Mouse (Mus musculus) layer of hippocampus, postnatal 10 days (tissue): Measurements from ENCODE around the gene Neurl4. TPM values are rescaled to one million over a fixed set of nuclear protein-coding genes. Genes with fewer than 3 reads are reported as not detected.
"Not testable (repeated sequence)": the region's sequence is repeated elsewhere in the genome, so short reads cannot be mapped to it uniquely, and the experiment has no call there.

ENCODE experiments used
- DNase-seq, 2 experiments: peaks; one replicate each; pipeline ENCODE4 v3.0.0; 2021; ENCODE audit warnings: low spot score in 2 of 2
- microRNA-seq, 2 experiments: library from miRNA; unstranded; fragments of <30 nt; microRNA quantifications; one replicate each; pipeline ENCODE4 v1.2.0; 2021
- total RNA-seq, 2 experiments: library from RNA; stranded (reverse); gene quantifications; 2 replicates each; pipeline ENCODE4 v1.2.3; 2021

The Neurl4 gene
- total RNA-seq, 2 experiments from 2014 or later: 127 to 146 TPM

DNA sequence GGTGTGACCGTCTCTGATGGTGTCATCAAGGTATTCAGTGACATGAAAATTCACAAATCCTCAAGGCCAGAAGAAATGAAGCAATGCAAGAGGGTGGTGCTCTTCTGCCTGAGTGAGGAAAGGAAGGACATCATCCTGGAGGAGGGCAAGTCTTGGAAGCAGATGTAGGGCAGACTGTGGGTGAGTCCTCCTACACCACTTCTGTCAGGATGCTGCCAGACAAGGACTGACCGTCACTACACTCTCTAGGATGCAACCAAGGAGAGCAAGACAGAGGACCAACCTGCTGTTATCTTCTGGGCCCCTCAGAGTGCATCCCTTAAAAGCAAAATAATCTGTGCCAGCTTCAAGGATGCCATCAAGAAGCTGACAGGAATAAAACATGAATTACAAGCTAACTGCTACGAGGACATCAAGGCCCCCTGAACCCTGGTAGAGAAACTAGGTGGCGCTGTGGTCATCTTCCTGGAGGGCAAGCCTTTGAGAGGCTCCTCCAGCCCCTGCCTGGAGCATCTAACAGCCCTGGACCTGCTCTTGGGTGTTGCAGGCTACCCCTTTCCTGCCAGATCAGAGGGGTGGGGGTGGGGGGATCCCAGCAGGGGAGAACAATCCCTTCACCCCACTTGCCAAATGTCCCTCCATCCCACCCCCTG is 50.1 kb downstream of the Neurl4 start:
- no peak for DNase-seq

DNA sequence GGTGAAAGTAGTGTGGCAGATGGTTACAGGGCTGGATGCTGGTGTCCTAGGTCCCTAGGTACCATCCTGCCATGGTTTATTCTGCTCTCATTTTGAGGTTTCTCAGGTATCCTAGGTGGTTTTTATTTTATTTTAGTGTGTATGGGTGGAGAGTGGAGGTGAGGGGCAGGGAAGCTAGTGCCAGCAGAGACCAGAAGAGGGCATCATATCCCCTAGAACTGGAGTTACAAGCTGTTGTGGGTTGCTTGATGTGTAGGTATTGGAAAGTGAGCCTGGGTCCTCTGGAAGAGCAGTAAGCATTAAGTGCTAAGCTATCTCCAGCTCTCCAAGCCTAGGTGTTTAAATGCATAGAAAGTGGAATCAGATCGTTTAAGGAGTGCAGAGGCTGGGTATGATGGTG is 51.4 kb downstream of the Neurl4 start:
- no peak for DNase-seq

DNA sequence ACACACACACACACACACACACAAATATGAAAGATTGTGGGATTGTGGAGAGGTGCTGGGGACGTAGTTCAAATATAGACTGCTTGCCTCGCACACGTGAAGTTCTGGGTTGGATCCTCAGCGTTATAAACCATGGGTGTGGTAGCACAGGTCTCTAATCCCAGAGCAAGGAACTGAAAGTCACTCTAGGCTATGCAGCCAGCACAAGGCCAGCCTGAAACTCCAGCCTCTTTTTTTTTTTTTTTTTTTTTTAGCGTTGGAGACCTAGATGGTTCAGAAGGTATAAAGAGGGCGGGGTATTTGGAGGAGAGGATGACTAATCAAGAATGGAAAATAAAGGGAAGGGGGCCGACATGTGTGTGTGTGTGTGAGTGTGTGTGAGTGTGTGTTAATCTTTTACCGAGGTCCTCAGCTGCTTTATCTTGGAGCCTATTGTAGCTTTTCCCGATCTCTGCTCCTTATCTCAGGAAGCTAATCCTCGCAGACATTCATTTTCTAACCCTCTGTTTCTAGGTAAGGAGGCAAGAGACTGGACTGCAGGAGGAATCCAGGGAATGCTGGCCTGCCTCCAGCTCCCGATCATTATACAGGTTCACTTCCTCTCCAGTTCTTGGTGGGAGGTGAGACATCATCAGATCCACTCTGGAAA is 52.5 kb downstream of the Neurl4 start:
- DNase-seq: no peak

DNA sequence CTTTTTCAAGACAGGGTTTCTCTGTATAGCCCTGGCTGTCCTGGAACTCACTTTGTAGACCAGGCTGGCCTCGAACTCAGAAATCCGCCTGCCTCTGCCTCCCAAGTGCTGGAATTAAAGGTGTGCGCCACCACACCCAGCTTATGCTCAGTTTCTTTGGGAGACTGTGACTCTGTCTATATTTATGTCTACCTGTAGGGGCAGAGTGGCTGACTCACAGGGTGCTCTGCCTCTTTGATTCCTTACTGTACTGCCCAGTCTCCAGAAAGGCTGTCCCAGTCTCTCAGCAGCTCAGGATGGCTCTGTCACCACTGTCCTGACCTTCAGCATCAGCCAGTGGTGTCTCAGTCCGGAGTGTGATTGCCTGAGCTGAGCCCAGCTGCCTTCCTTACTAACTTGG is 54.7 kb downstream of the Neurl4 start:
- not testable (repeated sequence) for DNase-seq

DNA sequence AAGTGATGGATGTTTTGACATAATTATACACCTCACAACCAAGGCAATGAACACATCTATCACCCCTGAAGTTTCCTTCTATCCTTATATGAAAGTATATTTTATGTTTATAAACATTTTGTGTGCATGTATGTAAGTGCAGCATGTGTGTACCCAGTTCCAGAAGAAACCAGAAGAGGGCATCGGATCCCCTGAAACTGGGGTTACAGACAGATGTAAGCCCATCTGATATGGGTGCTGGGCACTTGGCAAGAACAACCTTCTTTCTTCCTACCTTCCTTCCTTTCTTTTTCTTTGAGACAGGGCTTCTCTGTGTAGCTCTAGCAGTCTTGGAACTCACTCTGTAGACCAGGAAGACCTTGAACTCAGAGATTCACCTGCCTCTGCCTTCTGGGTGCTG is 55.3 kb downstream of the Neurl4 start:
- no peak for DNase-seq

DNA sequence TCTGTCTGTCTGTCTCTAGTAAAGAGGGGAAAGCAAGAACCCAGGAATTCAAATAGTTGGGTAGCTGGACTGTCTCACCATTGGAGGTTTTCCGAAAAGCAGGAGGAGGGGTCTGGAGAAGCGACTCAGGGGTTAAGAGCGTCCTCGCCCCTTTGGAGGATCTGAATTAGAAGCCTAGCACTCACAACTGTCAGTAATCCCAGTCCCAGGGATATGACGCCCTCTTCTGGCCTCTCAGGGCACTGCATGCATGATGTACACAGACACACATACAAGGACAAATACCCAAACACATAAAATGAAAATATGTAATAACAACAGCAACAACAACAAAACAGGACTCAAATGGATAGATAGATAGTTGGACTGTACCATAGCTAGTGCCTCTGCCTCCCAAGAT is 59.7 kb downstream of the Neurl4 start:
- no peak for DNase-seq

DNA sequence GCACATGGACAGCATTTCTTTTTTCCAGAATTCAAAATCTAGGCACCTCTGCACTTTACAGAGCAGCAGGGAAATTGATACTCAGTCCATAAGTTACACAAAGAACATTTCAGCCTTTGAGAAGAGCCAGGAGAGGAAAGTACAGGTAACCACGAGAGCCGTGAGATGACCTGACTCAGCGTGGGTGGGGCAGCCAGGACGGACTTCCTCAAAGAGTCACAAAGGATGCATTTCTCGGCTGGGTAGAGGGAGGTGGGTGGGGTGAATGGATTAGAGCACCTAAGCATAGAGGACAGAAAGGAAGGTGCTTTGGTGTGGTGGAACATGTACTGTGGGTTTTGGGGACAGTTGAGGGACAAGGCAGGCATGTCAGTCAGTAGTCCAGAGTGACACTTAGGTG is 61.0 kb downstream of the Neurl4 start:
- no peak for DNase-seq

Small RNA genes lying within 50 kb of the gene (microRNA-seq; reads per million reads assigned to microRNA genes)
- 0 reads per million in 2 experiments for gene Mir6924

Other genes starting within 250 kb of the Neurl4 start
- not detected for gene Sox15, start 245.8 kb upstream of the Neurl4 start, total RNA-seq
- 10 to 100 TPM; 85.9 to 89.9 TPM for gene Mpdu1, start 238.4 kb upstream of the Neurl4 start, total RNA-seq
- gene Cd68, start 234.9 kb upstream of the Neurl4 start, total RNA-seq: 10 to 100 TPM in 1 of 2 experiments, 1 to 10 TPM in 1; 8.4 to 11.5 TPM
- 100 to 1,000 TPM; 492 to 501 TPM for gene Eif4a1, start 228.6 kb upstream of the Neurl4 start, total RNA-seq
- gene Senp3, start 219.0 kb upstream of the Neurl4 start, total RNA-seq: 10 to 100 TPM; 88.0 to 98.7 TPM
- gene Tnfsf13, start 215.3 kb upstream of the Neurl4 start, total RNA-seq: 1 to 10 TPM; 1.1 to 1.2 TPM
- 1 to 10 TPM; 6.7 to 8.3 TPM for gene Tnfsf12, start 205.2 kb upstream of the Neurl4 start, total RNA-seq
- gene Tnfsfm13, start 205.0 kb upstream of the Neurl4 start, total RNA-seq: under 1 TPM; 0.69 to 0.76 TPM
- 10 to 100 TPM; 55.6 to 59.4 TPM for gene Polr2a, start 142.4 kb upstream of the Neurl4 start, total RNA-seq
- under 1 TPM in 1 of 2 experiments, not detected in 1; 0.22 TPM for gene Slc35g3, start 139.1 kb upstream of the Neurl4 start, total RNA-seq
- gene Zbtb4, start 135.2 kb upstream of the Neurl4 start, total RNA-seq: 10 to 100 TPM; 69.7 to 72.8 TPM
- 1 to 10 TPM; 1.1 to 1.6 TPM for gene Chrnb1, start 105.1 kb upstream of the Neurl4 start, total RNA-seq
- gene Fgf11, start 99.2 kb upstream of the Neurl4 start, total RNA-seq: 10 to 100 TPM; 26.8 to 26.9 TPM
- gene Tmem102, start 95.4 kb upstream of the Neurl4 start, total RNA-seq: not detected
- gene Gm39566, start 85.8 kb upstream of the Neurl4 start, total RNA-seq: not detected
- not detected for gene Spem2, start 82.6 kb upstream of the Neurl4 start, total RNA-seq
- under 1 TPM; 0.34 to 0.54 TPM for gene Spem1, start 78.9 kb upstream of the Neurl4 start, total RNA-seq
- 100 to 1,000 TPM; 227 to 245 TPM for gene Nlgn2, start 63.3 kb upstream of the Neurl4 start, total RNA-seq
- gene Tmem256, start 62.6 kb upstream of the Neurl4 start, total RNA-seq: 100 to 1,000 TPM; 148 to 153 TPM
- gene Plscr3, start 54.7 kb upstream of the Neurl4 start, total RNA-seq: 10 to 100 TPM; 31.2 to 37.7 TPM
- under 1 TPM in 1 of 2 experiments, not detected in 1; 0.25 TPM for gene Tnk1, start 42.3 kb upstream of the Neurl4 start, total RNA-seq
- not detected for gene Tmem95, start 23.1 kb upstream of the Neurl4 start, total RNA-seq
- under 1 TPM; 0.85 TPM for gene Kctd11, start 19.7 kb upstream of the Neurl4 start, total RNA-seq
- under 1 TPM; 0.16 to 0.21 TPM for gene Acap1, start 5.5 kb upstream of the Neurl4 start, total RNA-seq
- gene 2810408A11Rik, start 85 bp upstream of the Neurl4 start, total RNA-seq: 1 to 10 TPM; 2.4 to 2.5 TPM
- gene Gps2, start 12.8 kb downstream of the Neurl4 start, total RNA-seq: 10 to 100 TPM; 27.8 to 30.2 TPM
- 100 to 1,000 TPM; 479 to 501 TPM for gene Eif5a, start 20.9 kb downstream of the Neurl4 start, total RNA-seq
- gene Ybx2, start 34.7 kb downstream of the Neurl4 start, total RNA-seq: 1 to 10 TPM; 9.2 to 9.5 TPM
- gene Slc2a4, start 47.1 kb downstream of the Neurl4 start, total RNA-seq: 1 to 10 TPM; 1.7 to 2.0 TPM
- not detected for gene Cldn7, start 63.7 kb downstream of the Neurl4 start, total RNA-seq
- 100 to 1,000 TPM; 101 to 105 TPM for gene Ctdnep1, start 80.1 kb downstream of the Neurl4 start, total RNA-seq
- gene Elp5, start 81.4 kb downstream of the Neurl4 start, total RNA-seq: 10 to 100 TPM; 98.0 to 99.5 TPM
- 100 to 1,000 TPM; 256 to 267 TPM for gene Gabarap, start 90.1 kb downstream of the Neurl4 start, total RNA-seq
- gene Phf23, start 94.7 kb downstream of the Neurl4 start, total RNA-seq: 10 to 100 TPM; 40.1 to 43.7 TPM
- 10 to 100 TPM; 26.1 to 38.9 TPM for gene Dvl2, start 99.5 kb downstream of the Neurl4 start, total RNA-seq
- gene Acadvl, start 114.3 kb downstream of the Neurl4 start, total RNA-seq: 10 to 100 TPM; 55.7 to 57.6 TPM
- gene Dlg4, start 115.9 kb downstream of the Neurl4 start, total RNA-seq: 100 to 1,000 TPM; 705 to 717 TPM
- 1 to 10 TPM; 1.2 to 1.3 TPM for gene Asgr1, start 153.0 kb downstream of the Neurl4 start, total RNA-seq
- not detected for gene Asgr2, start 191.6 kb downstream of the Neurl4 start, total RNA-seq
- gene Mgl2, start 229.3 kb downstream of the Neurl4 start, total RNA-seq: under 1 TPM; 0.67 to 0.69 TPM